ENCODE assay signal across 8 mouse cellular contexts in the genomic region with DNA sequence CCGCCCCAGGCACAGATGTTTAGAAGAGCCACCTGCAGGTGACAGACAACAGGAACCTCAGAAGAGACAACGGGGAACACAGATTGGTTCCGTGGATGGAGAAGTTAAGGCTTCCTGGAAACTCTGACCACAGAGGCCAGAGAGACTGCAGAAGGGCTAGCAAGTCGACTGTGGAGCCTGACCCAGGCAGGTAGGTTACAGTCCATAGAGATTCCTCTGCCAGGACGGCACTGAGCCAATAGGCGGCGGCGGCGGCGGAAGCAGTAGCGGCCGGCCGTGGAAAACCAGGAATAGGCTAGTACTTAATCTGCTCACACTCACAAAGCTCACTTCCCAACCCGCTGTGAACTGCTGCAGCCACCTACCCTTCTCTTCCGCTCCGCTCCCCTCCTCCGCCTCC. TPM values are rescaled to one million over a fixed set of nuclear protein-coding genes. Genes with fewer than 3 reads are reported as not detected.
DNase-seq lines count a peak whose midpoint lies in the region; ATAC-seq and TF ChIP-seq lines count a peak whose summit lies in the region.

No protein-coding gene starts in this region.

- peak overlapping the region; percentile 32 to 43 for H3K4me3 ChIP-seq in ES-E14 (ENCODE audit: insufficient read depth in 1 of 2, low read depth in 1 of 2, low read length in 2 of 2, poor library complexity in 1 of 2, severe bottlenecking in 1 of 2)
- peak overlapping the region; percentile 7; the same call in 1 of the 2 replicates for H3K4me3 ChIP-seq in hindbrain, embryonic 12.5 days
- peak overlapping the region; percentile 22 for H3K4me3 ChIP-seq in limb, embryonic 13.5 days
- no peak overlapping the region for H3K4me3 ChIP-seq in midbrain, embryonic 12.5 days

- H3K9ac ChIP-seq in ES-E14 (ENCODE audit: insufficient read depth, low read depth, low read length, poor library complexity, severe bottlenecking), result peak overlapping the region; percentile 55; the same call in 1 of the 2 replicates
- peak overlapping the region; percentile 49; the same call in 1 of the 2 replicates for H3K9ac ChIP-seq in hindbrain, embryonic 12.5 days
- peak overlapping the region; percentile 50; the same call in 1 of the 2 replicates for H3K9ac ChIP-seq in limb, embryonic 13.5 days
- H3K9ac ChIP-seq in midbrain, embryonic 12.5 days (replicated peaks), result peak overlapping the region; percentile 26; the same call in 1 of the 2 replicates

- H3K36me3 ChIP-seq in ES-E14 (ENCODE audit: control insufficient read depth, insufficient read depth, low read length, poor library complexity, severe bottlenecking), result no peaks in the 10 kb centered on the region
- H3K36me3 ChIP-seq in hindbrain, embryonic 12.5 days, result no peaks in the 10 kb centered on the region
- no peaks in the 10 kb centered on the region for H3K36me3 ChIP-seq in limb, embryonic 13.5 days
- no peaks in the 10 kb centered on the region for H3K36me3 ChIP-seq in midbrain, embryonic 12.5 days

- in situ Hi-C loops in ES-E14 (cut with MboI; ENCODE audit: low sequenced_read_pairs in 2 of 2, unreplicated experiment in 2 of 2), result no loop called here

- peak overlapping the region; percentile 27 for H3K4me2 ChIP-seq in hindbrain, embryonic 12.5 days (replicated peaks)
- H3K4me2 ChIP-seq in limb, embryonic 13.5 days (replicated peaks), result peak overlapping the region; percentile 53
- H3K4me2 ChIP-seq in midbrain, embryonic 12.5 days (replicated peaks), result peak overlapping the region; percentile 33

- 8% methylated on average over 17 of the region's 17 CpGs for WGBS in hindbrain, embryonic 12.5 days
- 10% methylated on average over 17 of the region's 17 CpGs for WGBS in limb, embryonic 13.5 days
- 2% methylated on average over 17 of the region's 17 CpGs for WGBS in midbrain, embryonic 12.5 days

- DNase-seq in ES-E14 (ENCODE audit: low read depth, low spot score) (no peak), ZHBTc4 (ENCODE audit: low read depth, low spot score) (peak; percentile 64)
- DNase-seq in gastrocnemius, adult 18-20 months (ENCODE audit: low spot score), result peak; percentile 54
- peak; percentile 45 to 53 for DNase-seq in thymus, postnatal 36 days
- no peak for DNase-seq in right cerebral cortex, postnatal 25 days

- H3K9me3 ChIP-seq in ES-E14 (ENCODE audit: control insufficient read depth, insufficient read depth, low read depth, low read length), result no peaks in the 10 kb centered on the region
- H3K9me3 ChIP-seq in hindbrain, embryonic 12.5 days (replicated peaks), result no peaks in the 10 kb centered on the region
- H3K9me3 ChIP-seq in limb, embryonic 13.5 days, result no peaks in the 10 kb centered on the region
- no peaks in the 10 kb centered on the region for H3K9me3 ChIP-seq in midbrain, embryonic 12.5 days

- 0 out of 2 replicates have a peak, but pooled peaks cover 9% of the 10 kb centered on the region for H3K27me3 ChIP-seq in hindbrain, embryonic 12.5 days
- H3K27me3 ChIP-seq in limb, embryonic 13.5 days, result 0 out of 2 replicates have a peak, but pooled peaks cover 4% of the 10 kb centered on the region
- 0 out of 2 replicates have a peak, but pooled peaks cover 3% of the 10 kb centered on the region for H3K27me3 ChIP-seq in midbrain, embryonic 12.5 days

- H3K27ac ChIP-seq in ES-E14 (ENCODE audit: insufficient read depth, low read depth, low read length, poor library complexity, severe bottlenecking), result peak overlapping the region; percentile 42; the same call in 1 of the 2 replicates
- peak overlapping the region; percentile 12; the same call in 1 of the 2 replicates for H3K27ac ChIP-seq in hindbrain, embryonic 12.5 days
- no peak overlapping the region for H3K27ac ChIP-seq in limb, embryonic 13.5 days
- 0 out of 2 replicates have a peak overlapping the region, but pooled peaks have one; percentile 10 for H3K27ac ChIP-seq in midbrain, embryonic 12.5 days (replicated peaks)

- no peak for ATAC-seq in hindbrain, embryonic 12.5 days (ENCODE audit: low FRiP score)
- ATAC-seq in limb, embryonic 13.5 days (ENCODE audit: low FRiP score, low read depth), result no peak
- no peak for ATAC-seq in midbrain, embryonic 12.5 days (ENCODE audit: low FRiP score, low read depth)

- peaks cover 0 to 2% of the 10 kb centered on the region in 2 experiments; a peak in 2 of 4 replicates for H3K4me1 ChIP-seq in ES-E14 (ENCODE audit: control insufficient read depth in 2 of 2, insufficient read depth in 2 of 2, low read length in 2 of 2, poor library complexity in 1 of 2)
- H3K4me1 ChIP-seq in hindbrain, embryonic 12.5 days, result peaks cover 8% of the 10 kb centered on the region
- H3K4me1 ChIP-seq in limb, embryonic 13.5 days, result peaks cover 18% of the 10 kb centered on the region
- H3K4me1 ChIP-seq in midbrain, embryonic 12.5 days, result peaks cover 14% of the 10 kb centered on the region

TF ChIP-seq in ES-E14, 5 proteins besides CTCF, POLR2A, EP300 and RAD21:
- no peak for TF ChIP-seq ZC3H11A (IDR thresholded peaks at IDR 0.05; ENCODE audit: borderline replicate concordance, low read depth, low read length)
- no peak for TF ChIP-seq CHD2 (IDR thresholded peaks at IDR 0.05; ENCODE audit: low read depth, low read length)
- TF ChIP-seq MAFK (IDR thresholded peaks at IDR 0.05; ENCODE audit: insufficient read depth, low read depth, low read length), result no peak
- TF ChIP-seq ZNF384 (IDR thresholded peaks at IDR 0.05; ENCODE audit: low read depth, low read length), result no peak
- no peak for TF ChIP-seq HCFC1 (IDR thresholded peaks at IDR 0.05; ENCODE audit: borderline replicate concordance, insufficient read depth, low read length)

RNA-seq across cellular contexts. Expression of gene Tmed2, which starts 3.7 kb away (rescaled TPM):
- total RNA-seq in ES-E14 (2012; rRNA removed), result 212 and 224 TPM in 2 replicates
- total RNA-seq in gastrocnemius, adult 18-20 months (2021), result 100 to 1,000 TPM; 145 to 151 TPM
- polyA plus RNA-seq in hindbrain, embryonic 12.5 days (2016; fragmentation: Nextera tagmentation; extraction: Ambion mirVana), result 418 and 446 TPM in 2 replicates
- polyA plus RNA-seq in limb, embryonic 13.5 days (2015; fragmentation: Nextera tagmentation; extraction: Ambion mirVana), result 590 and 600 TPM in 2 replicates
- polyA plus RNA-seq in midbrain, embryonic 12.5 days (2016; fragmentation: Nextera tagmentation; extraction: Ambion mirVana), result 376 and 388 TPM in 2 replicates

RNA-seq across cellular contexts. Expression of gene Rilpl1, which starts 5.6 kb away (rescaled TPM):
- total RNA-seq in ES-E14 (2012; rRNA removed), result 8.6 and 10.1 TPM in 2 replicates
- 100 to 1,000 TPM; 261 to 262 TPM for total RNA-seq in gastrocnemius, adult 18-20 months (2021)
- polyA plus RNA-seq in hindbrain, embryonic 12.5 days (2016; fragmentation: Nextera tagmentation; extraction: Ambion mirVana), result 18.9 and 20.9 TPM in 2 replicates
- polyA plus RNA-seq in limb, embryonic 13.5 days (2015; fragmentation: Nextera tagmentation; extraction: Ambion mirVana), result 26.0 and 27.8 TPM in 2 replicates
- polyA plus RNA-seq in midbrain, embryonic 12.5 days (2016; fragmentation: Nextera tagmentation; extraction: Ambion mirVana), result 17.0 and 17.6 TPM in 2 replicates

RNA-seq across cellular contexts. Expression of gene Ddx55, which starts 15.9 kb away (rescaled TPM):
- 22.8 and 30.7 TPM in 2 replicates for total RNA-seq in ES-E14 (2012; rRNA removed)
- total RNA-seq in gastrocnemius, adult 18-20 months (2021), result 1 to 10 TPM; 4.1 to 4.2 TPM
- polyA plus RNA-seq in hindbrain, embryonic 12.5 days (2016; fragmentation: Nextera tagmentation; extraction: Ambion mirVana), result 18.0 and 19.1 TPM in 2 replicates
- polyA plus RNA-seq in limb, embryonic 13.5 days (2015; fragmentation: Nextera tagmentation; extraction: Ambion mirVana), result 17.5 and 17.8 TPM in 2 replicates
- polyA plus RNA-seq in midbrain, embryonic 12.5 days (2016; fragmentation: Nextera tagmentation; extraction: Ambion mirVana), result 21.0 and 22.0 TPM in 2 replicates

RNA-seq across cellular contexts. Expression of gene Eif2b1, which starts 42.2 kb away (rescaled TPM):
- 51.5 and 60.4 TPM in 2 replicates for total RNA-seq in ES-E14 (2012; rRNA removed)
- total RNA-seq in gastrocnemius, adult 18-20 months (2021), result 10 to 100 TPM; 36.0 to 36.2 TPM
- polyA plus RNA-seq in hindbrain, embryonic 12.5 days (2016; fragmentation: Nextera tagmentation; extraction: Ambion mirVana), result 66.0 and 69.5 TPM in 2 replicates
- polyA plus RNA-seq in limb, embryonic 13.5 days (2015; fragmentation: Nextera tagmentation; extraction: Ambion mirVana), result 67.9 and 76.0 TPM in 2 replicates
- polyA plus RNA-seq in midbrain, embryonic 12.5 days (2016; fragmentation: Nextera tagmentation; extraction: Ambion mirVana), result 71.2 and 75.7 TPM in 2 replicates

RNA-seq across cellular contexts. Expression of gene Gtf2h3, which starts 42.2 kb away (rescaled TPM):
- 71.5 and 74.1 TPM in 2 replicates for total RNA-seq in ES-E14 (2012; rRNA removed)
- total RNA-seq in gastrocnemius, adult 18-20 months (2021), result 10 to 100 TPM; 17.0 to 18.1 TPM
- polyA plus RNA-seq in hindbrain, embryonic 12.5 days (2016; fragmentation: Nextera tagmentation; extraction: Ambion mirVana), result 65.6 and 71.0 TPM in 2 replicates
- polyA plus RNA-seq in limb, embryonic 13.5 days (2015; fragmentation: Nextera tagmentation; extraction: Ambion mirVana), result 74.4 and 78.5 TPM in 2 replicates
- 72.4 and 74.3 TPM in 2 replicates for polyA plus RNA-seq in midbrain, embryonic 12.5 days (2016; fragmentation: Nextera tagmentation; extraction: Ambion mirVana)

Comparison
In these comparisons a context has a peak if more than half of its experiments do, and no peak if none do; other contexts are left out.
1. DNase-seq: peak in ZHBTc4 (single experiment), gastrocnemius, adult 18-20 months (single experiment) and thymus, postnatal 36 days (2 of 2); none in ES-E14 (single experiment) and right cerebral cortex, postnatal 25 days (single experiment).
2. Peak in every context shown above with its lines, with median percentiles within 50 percentile points of each other: H3K9ac ChIP-seq and H3K4me2 ChIP-seq.